Mouse (Mus musculus) lung, embryonic 14.5 days (tissue): ENCODE data around the gene Naa11. TPM values are rescaled to one million over a fixed set of nuclear protein-coding genes. Genes with fewer than 3 reads are reported as not detected.
A peak's percentile ranks its signal among the peaks of the same experiment; 100 is the strongest.

Experiments
- ATAC-seq: fragments of 200-750 bp; cut with Nextera tagmentation; 2 replicates; pipeline ENCODE4 v1.8.0; 2017; ENCODE audit warnings: mild to moderate bottlenecking, moderate TSS enrichment, moderate library complexity; ENCODE audit not compliant: insufficient read depth
- DNase-seq: peaks from one replicate; pipeline ENCODE4 v3.0.0-alpha.2; 2015
- H3K27ac ChIP-seq: fragments of 300-500 bp; sonication (generic); 2 replicates; pipeline ENCODE4 v1.5.1; 2014; ENCODE audit warnings: low read depth, mild to moderate bottlenecking, moderate library complexity
- H3K27me3 ChIP-seq: fragments of 300-500 bp; sonication (generic); 2 replicates; pipeline ENCODE4 v1.6.1; 2014; ENCODE audit warnings: low read length, control low read depth; ENCODE audit not compliant: insufficient read depth
- H3K36me3 ChIP-seq: fragments of 300-500 bp; sonication (generic); 2 replicates; pipeline ENCODE4 v1.6.1; 2014; ENCODE audit warnings: control low read depth; ENCODE audit not compliant: insufficient read depth
- H3K4me1 ChIP-seq: fragments of 300-500 bp; sonication (generic); 2 replicates; pipeline ENCODE4 v1.6.1; 2014; ENCODE audit warnings: antibody characterized with exemption, control low read depth; ENCODE audit not compliant: insufficient read depth
- H3K4me2 ChIP-seq: fragments of 300-500 bp; sonication (generic); 2 replicates; pipeline ENCODE4 v1.6.1; 2014; ENCODE audit warnings: mild to moderate bottlenecking
- H3K4me3 ChIP-seq: fragments of 300-500 bp; sonication (generic); 2 replicates; pipeline ENCODE4 v1.5.1; 2014; ENCODE audit warnings: low read depth, low read length
- H3K9ac ChIP-seq: fragments of 300-500 bp; sonication (generic); 2 replicates; pipeline ENCODE4 v1.6.1; 2014
- H3K9me3 ChIP-seq: fragments of 300-500 bp; sonication (generic); 2 replicates; pipeline ENCODE4 v1.6.1; 2016; ENCODE audit warnings: low read depth, low read length, control low read depth
- CTCF ChIP-seq: IDR thresholded peaks from 2 replicates; pipeline ENCODE4 v1.5.1; 2016; ENCODE audit warnings: antibody characterized with exemption, low read depth
- WGBS: fragments of 180-500 bp; shearing (Covaris S2); extraction: QIAGEN DNeasy Blood & Tissue Kit; methylation state at CpG from one replicate; pipeline ENCODE4 v1.1.7; 2014; 5-methylcytosine and 5-hydroxymethylcytosine counted together
- polyA plus RNA-seq: library from polyadenylated mRNA; unstranded; fragments of >200 nt; fragmentation: Nextera tagmentation; extraction: Ambion mirVana; gene quantifications from 2 replicates; pipeline ENCODE4 v1.2.1, GENCODE M21; 2014

Naa11 gene
- polyA plus RNA-seq: 0.08 TPM in 1 of 2 replicates, not detected in the other

- Histone ChIP-seq H3K27ac (no peak within 1 kb of the TSS), H3K4me1 (no peaks in the 10 kb centered on the region), H3K9me3 (no peaks in the 10 kb centered on the region), H3K36me3 (no peaks in the 10 kb centered on the region), H3K9ac (no peak within 1 kb of the TSS), H3K4me3 (no peak within 1 kb of the TSS), H3K27me3 (no peaks in the 10 kb centered on the region), H3K4me2 (no peak within 1 kb of the TSS)
- ATAC-seq (no peak), DNase-seq (no peak)
- no peak for TF ChIP-seq CTCF
- 91% methylated on average over 23 of the region's 23 CpGs for WGBS
These were observed at the start of gene Naa11 for GRCm38 (mm10) chr5:97392160-97392559. Naa11 (minus strand) TSS chr5:97392379.

- TF ChIP-seq CTCF: no peak
- Histone ChIP-seq H3K9ac (no peak overlapping the region), H3K4me1 (no peaks in the 10 kb centered on the region), H3K36me3 (no peaks in the 10 kb centered on the region), H3K27me3 (no peaks in the 10 kb centered on the region), H3K4me2 (no peak overlapping the region), H3K4me3 (no peak overlapping the region), H3K27ac (no peak overlapping the region), H3K9me3 (no peaks in the 10 kb centered on the region)
- ATAC-seq (no peak), DNase-seq (no peak)
- WGBS: 73% methylated on average over 2 of the region's 2 CpGs
These were observed 40.3 kb upstream of the Naa11 start for GRCm38 (mm10) chr5:97432512-97432911.

GRCm38 (mm10) chr5:97429976-97430375, 37.8 kb upstream of the Naa11 start:
- Histone ChIP-seq H3K4me3 (no peak overlapping the region), H3K9ac (no peak overlapping the region), H3K27ac (no peak overlapping the region), H3K36me3 (no peaks in the 10 kb centered on the region), H3K9me3 (no peaks in the 10 kb centered on the region), H3K27me3 (no peaks in the 10 kb centered on the region), H3K4me2 (no peak overlapping the region), H3K4me1 (no peaks in the 10 kb centered on the region)
- no peak for ATAC-seq
- no peak for TF ChIP-seq CTCF
- WGBS: 57% methylated on average over 9 of the region's 9 CpGs
- no peak for DNase-seq

- H3K4me3 ChIP-seq: no peak overlapping the region
- H3K36me3 ChIP-seq: no peaks in the 10 kb centered on the region
- H3K4me2 ChIP-seq: no peak overlapping the region
- H3K4me1 ChIP-seq: no peaks in the 10 kb centered on the region
- no peaks in the 10 kb centered on the region for H3K9me3 ChIP-seq
- no peaks in the 10 kb centered on the region for H3K27me3 ChIP-seq
- 89% methylated on average over 2 of the region's 2 CpGs for WGBS
- no peak overlapping the region for H3K27ac ChIP-seq
- ATAC-seq (no peak), DNase-seq (no peak)
- no peak overlapping the region for H3K9ac ChIP-seq
- TF ChIP-seq CTCF: no peak
These were observed 29.5 kb upstream of the Naa11 start for GRCm38 (mm10) chr5:97421669-97422068.

- 63% methylated on average over 2 of the region's 2 CpGs for WGBS
- no peak overlapping the region for H3K4me2 ChIP-seq
- no peak overlapping the region for H3K4me3 ChIP-seq
- no peak for DNase-seq
- H3K27me3 ChIP-seq: no peaks in the 10 kb centered on the region
- no peak overlapping the region for H3K27ac ChIP-seq
- no peaks in the 10 kb centered on the region for H3K4me1 ChIP-seq
- H3K36me3 ChIP-seq: no peaks in the 10 kb centered on the region
- ATAC-seq: no peak
- H3K9ac ChIP-seq: no peak overlapping the region
- TF ChIP-seq CTCF: no peak
- H3K9me3 ChIP-seq: no peaks in the 10 kb centered on the region
These were observed 25.0 kb upstream of the Naa11 start for GRCm38 (mm10) chr5:97417185-97417584.

- H3K4me2 ChIP-seq: no peak overlapping the region
- no peaks in the 10 kb centered on the region for H3K36me3 ChIP-seq
- no peak overlapping the region for H3K27ac ChIP-seq
- 52% methylated on average over 6 of the region's 6 CpGs for WGBS
- DNase-seq (no peak), ATAC-seq (peak; percentile 41; the same call in 1 of the 2 replicates)
- no peaks in the 10 kb centered on the region for H3K9me3 ChIP-seq
- H3K27me3 ChIP-seq: no peaks in the 10 kb centered on the region
- no peak overlapping the region for H3K4me3 ChIP-seq
- TF ChIP-seq CTCF: no peak
- no peak overlapping the region for H3K9ac ChIP-seq
- H3K4me1 ChIP-seq: no peaks in the 10 kb centered on the region
These were observed 23.7 kb upstream of the Naa11 start for GRCm38 (mm10) chr5:97415837-97416236.

- no peaks in the 10 kb centered on the region for H3K9me3 ChIP-seq
- WGBS: 79% methylated on average over 3 of the region's 3 CpGs
- no peak overlapping the region for H3K27ac ChIP-seq
- no peak overlapping the region for H3K4me2 ChIP-seq
- H3K4me1 ChIP-seq: no peaks in the 10 kb centered on the region
- no peak overlapping the region for H3K9ac ChIP-seq
- H3K27me3 ChIP-seq: no peaks in the 10 kb centered on the region
- H3K36me3 ChIP-seq: no peaks in the 10 kb centered on the region
- ATAC-seq (no peak), DNase-seq (no peak)
- no peak overlapping the region for H3K4me3 ChIP-seq
- TF ChIP-seq CTCF: no peak
These were observed 21.5 kb upstream of the Naa11 start for GRCm38 (mm10) chr5:97413716-97414115.

- Histone ChIP-seq H3K36me3 (no peaks in the 10 kb centered on the region), H3K9me3 (no peaks in the 10 kb centered on the region), H3K27me3 (no peaks in the 10 kb centered on the region), H3K4me2 (no peak overlapping the region), H3K9ac (no peak overlapping the region), H3K27ac (no peak overlapping the region), H3K4me1 (no peaks in the 10 kb centered on the region), H3K4me3 (no peak overlapping the region)
- 73% methylated on average over 6 of the region's 6 CpGs for WGBS
- no peak for ATAC-seq
- TF ChIP-seq CTCF: no peak
- no peak for DNase-seq
These were observed 18.0 kb upstream of the Naa11 start for GRCm38 (mm10) chr5:97410190-97410589.
